Mouse (Mus musculus) MEL (cell line): ENCODE results near the gene Arap1. TPM values are rescaled to one million over a fixed set of nuclear protein-coding genes. Genes with fewer than 3 reads are reported as not detected.

Experiments
- DNase-seq: peaks from one replicate; pipeline ENCODE4 v3.0.0; 2011; ENCODE audit warnings: low read depth, low spot score
- H3K27ac ChIP-seq: 2 replicates; pipeline ENCODE4 v1.5.1; 2012; ENCODE audit warnings: low read depth, mild to moderate bottlenecking, control low read depth, low read length, moderate library complexity; ENCODE audit not compliant: control insufficient read depth
- H3K27me3 ChIP-seq, 2 experiments: fragments of 150-350 bp in 1 of 2; sonication (generic) in 1 of 2; 2 replicates each; pipeline ENCODE4 v1.6.1; 2012; ENCODE audit warnings: low read length in 2 of 2, mild to moderate bottlenecking in 2 of 2, improper control_type of control experiment in 1 of 2, moderate library complexity in 1 of 2; ENCODE audit not compliant: insufficient read depth in 2 of 2, control insufficient read depth in 1 of 2
- H3K36me3 ChIP-seq, 2 experiments: 2 replicates each; pipeline ENCODE4 v1.6.1; 2012 to 2014; ENCODE audit warnings: low read length in 2 of 2, improper control_type of control experiment in 1 of 2, inconsistent platforms in 1 of 2, mild to moderate bottlenecking in 1 of 2; ENCODE audit not compliant: insufficient read depth in 2 of 2, control insufficient read depth in 1 of 2
- H3K4me1 ChIP-seq, 2 experiments: fragments of 150-350 bp in 1 of 2; sonication (generic) in 1 of 2; 2 replicates each; pipeline ENCODE4 v1.6.1; 2012; ENCODE audit warnings: low read length in 2 of 2, improper control_type of control experiment in 1 of 2, mild to moderate bottlenecking in 1 of 2; ENCODE audit not compliant: insufficient read depth in 2 of 2, control insufficient read depth in 1 of 2
- H3K4me3 ChIP-seq, 2 experiments: fragments of 150-350 bp in 1 of 2; sonication (generic) in 1 of 2; 2 replicates each; pipeline ENCODE4 v1.5.1; 2012; ENCODE audit warnings: low read depth in 2 of 2, low read length in 2 of 2, mild to moderate bottlenecking in 2 of 2, moderate library complexity in 2 of 2, control low read depth in 1 of 2, improper control_type of control experiment in 1 of 2; ENCODE audit not compliant: control insufficient read depth in 1 of 2, insufficient read depth in 1 of 2
- H3K79me2 ChIP-seq: 2 replicates; pipeline ENCODE4 v1.6.1; 2012; ENCODE audit warnings: mild to moderate bottlenecking, low read length, moderate library complexity; ENCODE audit not compliant: control insufficient read depth, poor library complexity, insufficient read depth
- H3K9ac ChIP-seq: 2 replicates; pipeline ENCODE4 v1.6.1; 2012; ENCODE audit warnings: low read depth, mild to moderate bottlenecking, control low read depth, low read length, moderate library complexity; ENCODE audit not compliant: control insufficient read depth, poor library complexity, severe bottlenecking
- H3K9me3 ChIP-seq: fragments of 150-350 bp; sonication (generic); replicated peaks from 2 replicates; pipeline ENCODE4 v1.6.1; 2012; ENCODE audit warnings: mild to moderate bottlenecking, low read length, improper control_type of control experiment, moderate library complexity; ENCODE audit not compliant: insufficient read depth
- CTCF ChIP-seq, 3 experiments: IDR thresholded peaks in 2 of 3; conservative IDR thresholded peaks in 1 of 3; 2 replicates each; pipeline ENCODE4 v1.5.1; 2011 to 2012; ENCODE audit warnings: low read length in 3 of 3, low read depth in 2 of 3, mild to moderate bottlenecking in 2 of 3, improper control_type of control experiment in 1 of 3, inconsistent platforms in 1 of 3, mixed read lengths in 1 of 3, moderate library complexity in 1 of 3; ENCODE audit not compliant: control insufficient read depth in 1 of 3, insufficient read depth in 1 of 3, poor library complexity in 1 of 3, severe bottlenecking in 1 of 3
- E2F4 ChIP-seq: IDR thresholded peaks from 2 replicates; pipeline ENCODE4 v1.6.1; 2011; ENCODE audit warnings: low read depth, low read length, improper control_type of control experiment, borderline replicate concordance
- EP300 ChIP-seq, 2 experiments: IDR thresholded peaks; 2 replicates each; pipeline ENCODE4 v1.6.1; 2011; ENCODE audit warnings: improper control_type of control experiment in 2 of 2, low read length in 2 of 2, low read depth in 1 of 2, mild to moderate bottlenecking in 1 of 2
- GABPA ChIP-seq: IDR thresholded peaks from 2 replicates; pipeline ENCODE4 v1.6.1; 2012; ENCODE audit warnings: low read depth, mild to moderate bottlenecking, inconsistent platforms, low read length, improper control_type of control experiment, moderate library complexity
- HCFC1 ChIP-seq: IDR thresholded peaks from 2 replicates; pipeline ENCODE4 v1.6.1; 2012; ENCODE audit warnings: low read depth, mild to moderate bottlenecking, inconsistent platforms, low read length, improper control_type of control experiment, moderate library complexity
- JUND ChIP-seq: IDR thresholded peaks from 2 replicates; pipeline ENCODE4 v1.6.1; 2011; ENCODE audit warnings: low read depth, mild to moderate bottlenecking, improper control_type of control experiment, low read length
- MEF2A ChIP-seq: IDR thresholded peaks from 2 replicates; pipeline ENCODE4 v1.6.1; 2014; ENCODE audit warnings: low read depth, mild to moderate bottlenecking, inconsistent platforms, low read length, improper control_type of control experiment; ENCODE audit not compliant: poor library complexity, insufficient replicate concordance, severe bottlenecking; ENCODE audit errors: extremely low read depth
- MXI1 ChIP-seq: IDR thresholded peaks from 2 replicates; pipeline ENCODE4 v1.6.1; 2011; ENCODE audit warnings: mild to moderate bottlenecking, low read depth, low read length, improper control_type of control experiment
- POLR2A ChIP-seq, 2 experiments: IDR thresholded peaks; 2 replicates each; pipeline ENCODE4 v1.6.1; 2011 to 2012; ENCODE audit warnings: low read length in 2 of 2, mild to moderate bottlenecking in 2 of 2, control low read depth in 1 of 2, improper control_type of control experiment in 1 of 2, low read depth in 1 of 2, moderate library complexity in 1 of 2; ENCODE audit not compliant: control insufficient read depth in 1 of 2, insufficient read depth in 1 of 2, poor library complexity in 1 of 2
- POLR2AphosphoS2 ChIP-seq: IDR thresholded peaks from 2 replicates; pipeline ENCODE4 v1.6.1; 2011; ENCODE audit warnings: low read length, improper control_type of control experiment
- POLR2AphosphoS5 ChIP-seq: IDR thresholded peaks from 2 replicates; pipeline ENCODE4 v1.6.1; 2012; ENCODE audit warnings: low read depth, borderline replicate concordance, mild to moderate bottlenecking, inconsistent platforms, low read length, moderate library complexity, mixed read lengths
- RAD21 ChIP-seq: IDR thresholded peaks from 2 replicates; pipeline ENCODE4 v1.6.1; 2011; ENCODE audit warnings: mild to moderate bottlenecking, low read depth, low read length, improper control_type of control experiment
- SIN3A ChIP-seq: IDR thresholded peaks from 2 replicates; pipeline ENCODE4 v1.6.1; 2012; ENCODE audit warnings: low read length, improper control_type of control experiment, inconsistent platforms
- SMC3 ChIP-seq: IDR thresholded peaks from 2 replicates; pipeline ENCODE4 v1.6.1; 2011; ENCODE audit warnings: low read depth, low read length, improper control_type of control experiment
- TCF12 ChIP-seq: IDR thresholded peaks from 2 replicates; pipeline ENCODE4 v1.6.1; 2014; ENCODE audit warnings: low read depth, mild to moderate bottlenecking, inconsistent platforms, low read length, improper control_type of control experiment, moderate library complexity
- UBTF ChIP-seq: IDR thresholded peaks from 2 replicates; pipeline ENCODE4 v1.6.1; 2012; ENCODE audit warnings: low read depth, mild to moderate bottlenecking, inconsistent platforms, low read length, improper control_type of control experiment, moderate library complexity, borderline replicate concordance; ENCODE audit not compliant: insufficient read depth
- USF1 ChIP-seq: IDR thresholded peaks from 2 replicates; pipeline ENCODE4 v1.6.1; 2014; ENCODE audit warnings: low read depth, mild to moderate bottlenecking, inconsistent platforms, low read length, improper control_type of control experiment, moderate library complexity
- USF2 ChIP-seq, 2 experiments: IDR thresholded peaks; 2 replicates each; pipeline ENCODE4 v1.6.1; 2011 to 2012; ENCODE audit warnings: improper control_type of control experiment in 2 of 2, low read length in 2 of 2, borderline replicate concordance in 1 of 2, inconsistent platforms in 1 of 2, low read depth in 1 of 2, mild to moderate bottlenecking in 1 of 2; ENCODE audit not compliant: insufficient read depth in 1 of 2
- ZNF384 ChIP-seq: IDR thresholded peaks from 2 replicates; pipeline ENCODE4 v1.6.1; 2012; ENCODE audit warnings: low read depth, mild to moderate bottlenecking, inconsistent platforms, low read length, improper control_type of control experiment
- polyA plus RNA-seq, 2 experiments: library from polyadenylated mRNA; stranded (reverse) in 1 of 2; unstranded in 1 of 2; fragments of >175 nt in 1 of 2; fragments of >200 nt in 1 of 2; gene quantifications; 2 replicates each; pipeline versions ENCODE4 v1.2.1 to v1.2.4; 2012; ENCODE audit warnings: low replicate concordance in 2 of 2, low read depth in 1 of 2; ENCODE audit not compliant: insufficient read length in 2 of 2, insufficient read depth in 1 of 2, missing spikeins in 1 of 2
- total RNA-seq: library from RNA; depleted of rRNA; stranded (reverse); fragments of 300-350 nt; gene quantifications from 2 replicates; pipeline ENCODE4 v1.2.3, GENCODE M21; 2012

Gene Arap1
- total and polyA plus RNA-seq, 3 experiments: 13.6 to 27.1 TPM; not detected in 1

- peaks cover 0 to 3% of the 10 kb centered on the region in 2 experiments; a peak in 1 of 4 replicates for H3K4me1 ChIP-seq
- H3K27me3 ChIP-seq: no peaks in the 10 kb centered on the region
- no peak overlapping the region for H3K9ac ChIP-seq
- H3K36me3 ChIP-seq: no peaks in the 10 kb centered on the region
- no peak for TF ChIP-seq SMC3
- TF ChIP-seq POLR2AphosphoS2: no peak
- TF ChIP-seq USF2 (IDR thresholded peaks at IDR 0.05; ENCODE audit: borderline replicate concordance in 1 of 2, insufficient read depth in 1 of 2, low read depth in 1 of 2, low read length in 2 of 2): no peak
- TF ChIP-seq UBTF: no peak
- TF ChIP-seq SIN3A: no peak
- no peaks in the 10 kb centered on the region for H3K79me2 ChIP-seq
- no peaks in the 10 kb centered on the region for H3K9me3 ChIP-seq
- no peak overlapping the region for H3K4me3 ChIP-seq
- DNase-seq: no peak
- H3K27ac ChIP-seq: no peak overlapping the region
These were observed 7.8 kb downstream of the Arap1 start for GRCm38 (mm10) chr7:101355551-101356100.

DNA sequence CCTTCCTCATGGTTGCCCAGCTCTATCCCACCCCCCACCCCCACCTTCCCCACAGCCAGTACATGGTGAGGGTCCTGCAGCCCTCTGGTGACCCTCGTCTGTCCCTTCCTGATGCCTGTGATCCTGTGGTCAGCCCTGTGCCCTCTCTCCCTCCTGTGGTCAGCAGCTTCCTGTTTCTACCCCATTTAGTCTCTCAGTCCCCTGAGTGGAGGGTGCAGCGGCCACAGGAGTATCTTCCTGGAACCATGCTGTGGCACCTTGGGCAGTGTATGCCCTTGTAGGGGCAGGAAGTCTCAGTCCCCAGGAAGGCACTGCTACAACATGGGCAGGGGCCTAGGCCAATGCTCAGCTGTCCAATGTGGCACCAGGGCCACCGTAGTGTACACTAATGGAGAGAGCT is 9.0 kb downstream of the Arap1 start:
- Histone ChIP-seq H3K27ac (no peak overlapping the region), H3K4me3 (no peak overlapping the region), H3K79me2 (no peaks in the 10 kb centered on the region; the same call in 1 of the 2 replicates), H3K4me1 (peaks cover 2 to 11% of the 10 kb centered on the region in 2 experiments; a peak in 3 of 4 replicates), H3K36me3 (no peaks in the 10 kb centered on the region), H3K27me3 (no peaks in the 10 kb centered on the region), H3K9ac (no peak overlapping the region), H3K9me3 (no peaks in the 10 kb centered on the region)
- no peak for TF ChIP-seq ZNF384
- no peak for TF ChIP-seq GABPA
- TF ChIP-seq POLR2A (IDR thresholded peaks at IDR 0.05; ENCODE audit: control insufficient read depth in 1 of 2, insufficient read depth in 1 of 2, low read depth in 1 of 2, low read length in 2 of 2, poor library complexity in 1 of 2): no peak
- no peak for TF ChIP-seq USF1
- TF ChIP-seq USF2 (IDR thresholded peaks at IDR 0.05; ENCODE audit: borderline replicate concordance in 1 of 2, insufficient read depth in 1 of 2, low read depth in 1 of 2, low read length in 2 of 2): no peak
- TF ChIP-seq RAD21: no peak
- DNase-seq: no peak

DNA sequence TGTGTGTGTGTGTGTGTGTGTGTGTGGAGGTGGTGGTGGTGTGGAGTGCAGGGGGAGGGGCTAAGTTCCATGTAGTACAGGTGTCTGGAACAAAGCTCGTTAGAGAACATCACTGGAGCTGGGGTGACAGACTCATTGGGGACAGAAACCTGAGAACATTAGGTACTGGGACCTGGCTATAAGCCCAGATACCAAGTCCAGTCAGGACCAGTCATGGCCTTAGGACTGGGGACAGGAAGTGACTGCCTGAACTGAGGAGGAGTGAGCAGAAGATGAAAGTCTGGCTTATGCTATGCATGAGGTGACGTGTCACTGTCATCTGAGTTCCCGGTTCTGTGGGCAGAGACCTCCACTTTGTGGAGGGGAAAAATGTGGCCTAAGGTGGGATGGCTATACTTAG is 12.5 kb downstream of the Arap1 start:
- H3K9me3 ChIP-seq: no peaks in the 10 kb centered on the region
- no peak for TF ChIP-seq POLR2AphosphoS5
- TF ChIP-seq POLR2A (IDR thresholded peaks at IDR 0.05; ENCODE audit: control insufficient read depth in 1 of 2, insufficient read depth in 1 of 2, low read depth in 1 of 2, low read length in 2 of 2, poor library complexity in 1 of 2): no peak
- no peak for TF ChIP-seq CTCF (IDR thresholded peaks at IDR 0.05 in 2 of 3, conservative IDR thresholded peaks at IDR 0.05 in 1 of 3; ENCODE audit: control insufficient read depth in 1 of 3, insufficient read depth in 1 of 3, low read depth in 2 of 3, low read length in 3 of 3, poor library complexity in 1 of 3, severe bottlenecking in 1 of 3)
- no peak for TF ChIP-seq UBTF
- TF ChIP-seq JUND: no peak
- TF ChIP-seq GABPA: no peak
- no peak for TF ChIP-seq TCF12
- no peak for TF ChIP-seq MXI1
- TF ChIP-seq USF1: no peak
- no peak for TF ChIP-seq E2F4
- TF ChIP-seq HCFC1: no peak
- TF ChIP-seq ZNF384: no peak
- no peak for TF ChIP-seq SMC3
- TF ChIP-seq EP300 (IDR thresholded peaks at IDR 0.05; ENCODE audit: low read depth in 1 of 2, low read length in 2 of 2): no peak
- no peak for TF ChIP-seq MEF2A
- TF ChIP-seq RAD21: no peak
- TF ChIP-seq, all 39 proteins: peak for 0
- H3K27ac ChIP-seq: no peak overlapping the region
- H3K27me3 ChIP-seq: no peaks in the 10 kb centered on the region
- peaks cover 0 to 22% of the 10 kb centered on the region in 2 experiments; a peak in 2 of 4 replicates for H3K36me3 ChIP-seq
- no peaks in the 10 kb centered on the region; the same call in 1 of the 2 replicates for H3K79me2 ChIP-seq
- DNase-seq: no peak
- H3K4me1 ChIP-seq: peaks cover 16 to 38% of the 10 kb centered on the region in 2 experiments
- H3K9ac ChIP-seq: no peak overlapping the region
- no peak overlapping the region for H3K4me3 ChIP-seq
